Mouse (Mus musculus) hindbrain, embryonic 12.5 days (tissue): ENCODE measurements around the gene Atg16l1. TPM values are rescaled to one million over a fixed set of nuclear protein-coding genes. Genes with fewer than 3 reads are reported as not detected.

ENCODE experiments used
- ATAC-seq: fragments of 200-750 bp; cut with Nextera tagmentation; 2 replicates; pipeline ENCODE4 v1.8.0; 2017; ENCODE audit warnings: moderate TSS enrichment; ENCODE audit not compliant: low FRiP score
- H3K27ac ChIP-seq: fragments of 300-500 bp; sonication (generic); 2 replicates; pipeline ENCODE4 v1.5.1; 2016; ENCODE audit warnings: mild to moderate bottlenecking
- H3K27me3 ChIP-seq: fragments of 300-500 bp; sonication (generic); 2 replicates; pipeline ENCODE4 v1.6.1; 2016; ENCODE audit warnings: mild to moderate bottlenecking
- H3K36me3 ChIP-seq: fragments of 300-500 bp; sonication (generic); 2 replicates; pipeline ENCODE4 v1.6.1; 2016; ENCODE audit warnings: mild to moderate bottlenecking
- H3K4me1 ChIP-seq: fragments of 300-500 bp; sonication (generic); 2 replicates; pipeline ENCODE4 v1.6.1; 2016
- H3K4me2 ChIP-seq: fragments of 300-500 bp; sonication (generic); replicated peaks from 2 replicates; pipeline ENCODE4 v1.6.1; 2016; ENCODE audit warnings: mild to moderate bottlenecking
- H3K4me3 ChIP-seq: fragments of 300-500 bp; sonication (generic); 2 replicates; pipeline ENCODE4 v1.5.1; 2016; ENCODE audit warnings: mild to moderate bottlenecking
- H3K9ac ChIP-seq: fragments of 300-500 bp; sonication (generic); 2 replicates; pipeline ENCODE4 v1.6.1; 2016; ENCODE audit warnings: mild to moderate bottlenecking, moderate library complexity
- H3K9me3 ChIP-seq: fragments of 300-500 bp; sonication (generic); replicated peaks from 2 replicates; pipeline ENCODE4 v1.6.1; 2016; ENCODE audit warnings: mild to moderate bottlenecking
- WGBS: fragments of 180-500 bp; shearing (Covaris S2); methylation state at CpG from one replicate; pipeline ENCODE4 v1.1.7; 2016; 5-methylcytosine and 5-hydroxymethylcytosine counted together
- polyA plus RNA-seq: library from polyadenylated mRNA; unstranded; fragments of >200 nt; fragmentation: Nextera tagmentation; extraction: Ambion mirVana; gene quantifications from 2 replicates; pipeline ENCODE4 v1.2.1, GENCODE M21; 2016

Gene Atg16l1
- polyA plus RNA-seq, 1 experiment from 2014 or later = 51.0 TPM

DNA sequence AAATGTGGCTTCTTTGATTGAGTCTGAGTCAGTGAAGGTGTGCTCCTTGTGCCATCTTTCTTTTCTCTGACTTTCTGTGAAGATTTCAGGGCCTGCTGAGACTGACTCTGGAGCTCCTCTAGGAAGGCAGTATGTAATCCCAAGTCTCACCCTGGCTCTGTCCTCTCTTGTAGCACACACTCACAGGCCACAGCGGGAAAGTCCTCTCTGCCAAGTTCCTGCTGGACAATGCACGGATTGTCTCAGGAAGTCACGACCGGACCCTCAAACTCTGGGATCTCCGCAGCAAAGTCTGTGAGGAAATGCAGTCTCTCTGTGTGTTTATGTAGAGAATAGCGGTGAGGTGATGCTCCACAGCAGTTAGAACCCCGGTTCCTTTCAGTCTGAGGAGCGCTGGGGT lies 30.0 kb downstream of the Atg16l1 start:
- no peak for ATAC-seq
- Histone ChIP-seq H3K4me2 (no peak overlapping the region), H3K9ac (no peak overlapping the region), H3K4me1 (no peaks in the 10 kb centered on the region), H3K4me3 (no peak overlapping the region), H3K27ac (no peak overlapping the region), H3K36me3 (peaks cover 89% of the 10 kb centered on the region), H3K27me3 (no peaks in the 10 kb centered on the region), H3K9me3 (no peaks in the 10 kb centered on the region)
- WGBS = 94% methylated on average over 8 of the region's 8 CpGs

DNA sequence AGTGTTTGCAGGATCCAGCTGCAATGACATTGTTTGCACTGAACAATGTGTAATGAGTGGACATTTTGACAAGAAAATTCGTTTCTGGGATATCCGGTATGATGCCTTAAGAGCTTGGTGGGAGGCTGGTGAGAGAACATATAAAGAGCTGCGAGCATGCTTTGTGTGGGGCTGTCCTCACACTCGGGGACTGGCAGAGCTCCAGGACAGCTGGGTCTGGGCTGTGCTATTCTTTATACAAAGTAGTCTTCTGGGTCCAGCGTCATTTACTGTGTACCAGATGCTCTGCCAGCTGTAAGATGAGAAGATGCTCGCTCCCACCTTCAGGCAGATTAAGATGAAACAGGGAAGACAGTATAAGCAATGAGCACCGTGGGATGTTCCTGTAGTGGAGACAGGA lies 30.6 kb downstream of the Atg16l1 start:
- ATAC-seq = no peak
- H3K9ac ChIP-seq = no peak overlapping the region
- H3K27me3 ChIP-seq = no peaks in the 10 kb centered on the region
- no peaks in the 10 kb centered on the region for H3K4me1 ChIP-seq
- no peaks in the 10 kb centered on the region for H3K9me3 ChIP-seq
- peaks cover 89% of the 10 kb centered on the region for H3K36me3 ChIP-seq
- no peak overlapping the region for H3K4me3 ChIP-seq
- WGBS = 90% methylated on average over 7 of the region's 7 CpGs
- no peak overlapping the region for H3K4me2 ChIP-seq
- H3K27ac ChIP-seq = no peak overlapping the region

DNA sequence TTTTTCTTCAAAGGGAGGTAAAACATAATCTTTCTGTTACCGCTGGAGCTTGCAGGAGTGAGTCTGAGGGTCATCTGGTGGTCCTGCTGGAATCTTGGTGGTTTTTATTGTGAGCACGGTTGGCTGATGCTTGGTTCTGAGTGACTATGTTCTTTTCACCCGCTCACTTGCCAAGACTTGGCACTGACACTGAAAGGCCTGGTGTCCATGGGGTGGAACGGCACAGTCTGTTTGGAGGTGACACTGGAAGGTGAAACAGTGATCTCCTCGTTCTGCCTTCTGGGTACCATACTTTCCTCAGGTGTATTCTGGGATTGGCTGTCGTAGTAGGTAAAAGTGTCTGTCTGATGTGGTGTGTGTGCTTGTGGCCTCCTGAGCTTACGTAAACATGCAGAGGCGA lies 34.0 kb downstream of the Atg16l1 start:
- no peak overlapping the region for H3K9ac ChIP-seq
- H3K4me3 ChIP-seq = no peak overlapping the region
- no peak overlapping the region for H3K27ac ChIP-seq
- H3K4me2 ChIP-seq = no peak overlapping the region
- no peaks in the 10 kb centered on the region for H3K27me3 ChIP-seq
- H3K9me3 ChIP-seq = no peaks in the 10 kb centered on the region
- H3K4me1 ChIP-seq = no peaks in the 10 kb centered on the region
- WGBS = 93% methylated on average over 8 of the region's 8 CpGs
- ATAC-seq = no peak
- H3K36me3 ChIP-seq = peaks cover 86% of the 10 kb centered on the region

DNA sequence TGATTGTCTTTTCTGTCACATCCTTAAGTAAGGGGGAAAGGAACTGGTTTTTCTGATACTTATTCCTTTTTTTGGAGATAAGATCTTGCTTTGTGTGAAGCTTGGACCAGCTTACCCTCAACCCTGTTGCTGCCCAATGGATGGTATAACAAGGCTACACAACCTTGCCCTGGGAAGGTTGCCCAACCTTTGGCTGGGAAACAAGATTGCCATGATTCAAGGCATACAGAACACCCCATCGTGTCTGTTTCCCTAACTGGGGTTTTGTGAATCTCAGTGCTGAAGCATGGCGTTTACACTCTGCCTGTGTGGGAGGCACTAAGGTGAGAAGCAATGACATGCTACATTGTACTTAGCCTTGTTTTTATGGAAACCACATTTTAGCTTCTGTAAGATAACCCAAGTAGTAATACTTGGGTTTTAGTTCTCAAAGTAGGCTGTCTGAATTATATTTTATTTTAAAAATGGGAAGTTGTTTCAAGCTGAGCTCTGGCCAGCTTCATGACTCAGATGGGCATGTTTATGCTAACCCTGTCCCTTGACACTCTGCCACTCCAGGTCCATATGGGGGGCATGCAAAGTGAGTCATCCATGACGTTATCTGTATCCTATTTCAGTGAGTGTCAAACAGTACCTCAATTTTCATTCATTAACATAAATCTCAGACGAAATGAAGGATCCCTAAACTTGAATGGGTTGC lies 36.9 kb downstream of the Atg16l1 start:
- H3K36me3 ChIP-seq = peaks cover 69% of the 10 kb centered on the region
- no peak overlapping the region for H3K27ac ChIP-seq
- no peak overlapping the region for H3K4me3 ChIP-seq
- no peaks in the 10 kb centered on the region for H3K9me3 ChIP-seq
- no peak for ATAC-seq
- H3K4me1 ChIP-seq = no peaks in the 10 kb centered on the region
- H3K27me3 ChIP-seq = no peaks in the 10 kb centered on the region
- no peak overlapping the region for H3K9ac ChIP-seq
- 84% methylated on average over 4 of the region's 4 CpGs for WGBS
- no peak overlapping the region for H3K4me2 ChIP-seq

DNA sequence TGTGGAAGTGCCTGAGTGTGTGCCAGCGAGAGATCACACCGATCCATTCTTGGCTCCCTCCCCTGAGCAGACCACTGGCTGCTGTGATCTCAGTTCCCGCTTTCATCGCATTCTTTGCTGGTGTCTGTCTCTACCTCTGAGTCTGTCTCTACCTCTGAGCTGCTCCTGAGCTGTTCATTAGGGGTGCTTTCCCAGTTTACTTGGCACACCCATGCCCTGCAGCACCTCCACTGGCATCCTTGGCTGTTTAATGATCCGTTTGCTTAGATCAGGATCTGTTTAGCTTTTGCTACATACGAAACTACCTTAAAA lies 37.4 kb downstream of the Atg16l1 start:
- Histone ChIP-seq H3K27me3 (no peaks in the 10 kb centered on the region), H3K4me3 (no peak overlapping the region), H3K36me3 (peaks cover 64% of the 10 kb centered on the region), H3K27ac (no peak overlapping the region), H3K4me1 (no peaks in the 10 kb centered on the region), H3K9ac (no peak overlapping the region), H3K9me3 (no peaks in the 10 kb centered on the region), H3K4me2 (no peak overlapping the region)
- no peak for ATAC-seq
- WGBS = 94% methylated on average over 6 of the region's 6 CpGs

DNA sequence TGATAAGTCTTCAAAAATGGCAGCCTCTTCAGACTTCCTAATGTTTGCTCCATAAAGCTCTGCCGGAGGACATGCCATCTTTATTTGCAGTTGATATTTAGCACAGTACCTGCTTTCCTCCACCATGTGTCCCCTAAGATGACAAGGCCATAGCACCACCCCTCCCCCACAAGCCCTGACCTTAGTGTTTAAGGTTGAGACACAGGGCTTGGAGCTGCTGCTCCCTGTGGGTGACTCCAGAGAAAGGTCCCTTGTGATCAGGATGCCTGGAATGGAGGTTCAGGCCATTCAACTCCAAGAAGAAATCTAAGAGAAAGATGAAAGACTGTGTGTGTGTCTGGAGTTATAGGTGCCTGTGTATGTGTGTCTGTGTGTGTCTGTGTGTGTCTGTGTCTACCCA lies 42.0 kb downstream of the Atg16l1 start:
- ATAC-seq = no peak
- 93% methylated on average over 1 of the region's 1 CpGs for WGBS
- no peak overlapping the region for H3K9ac ChIP-seq

DNA sequence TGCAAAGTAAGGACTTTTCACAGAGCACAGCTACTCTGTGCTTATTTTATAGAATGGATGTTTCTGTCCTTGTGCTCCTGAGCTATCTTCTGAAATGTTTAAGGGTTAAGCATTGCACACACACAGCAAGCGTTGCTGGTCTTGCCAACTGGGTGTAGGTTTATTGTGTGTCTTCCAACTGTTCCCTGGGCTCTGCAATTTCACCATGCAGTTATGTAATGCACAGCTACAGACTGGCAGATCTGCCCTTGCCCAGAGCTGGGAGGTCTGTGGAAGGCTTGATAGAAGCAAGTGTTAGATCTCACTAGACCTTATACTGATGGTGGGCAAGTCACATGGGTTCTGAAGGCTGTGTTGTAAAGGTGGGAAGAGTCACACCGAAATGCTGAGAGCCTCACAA lies 42.6 kb downstream of the Atg16l1 start:
- H3K4me3 ChIP-seq = no peak overlapping the region
- ATAC-seq = no peak
- 91% methylated on average over 2 of the region's 2 CpGs for WGBS

More for the DNA sequence above, 42.0 kb downstream of the Atg16l1 start:
- H3K27ac ChIP-seq = no peak overlapping the region
- no peaks in the 10 kb centered on the region for H3K27me3 ChIP-seq
- H3K9me3 ChIP-seq = no peaks in the 10 kb centered on the region
- no peaks in the 10 kb centered on the region for H3K4me1 ChIP-seq
- H3K4me3 ChIP-seq = no peak overlapping the region
- peaks cover 28% of the 10 kb centered on the region for H3K36me3 ChIP-seq
- H3K4me2 ChIP-seq = no peak overlapping the region

DNA sequence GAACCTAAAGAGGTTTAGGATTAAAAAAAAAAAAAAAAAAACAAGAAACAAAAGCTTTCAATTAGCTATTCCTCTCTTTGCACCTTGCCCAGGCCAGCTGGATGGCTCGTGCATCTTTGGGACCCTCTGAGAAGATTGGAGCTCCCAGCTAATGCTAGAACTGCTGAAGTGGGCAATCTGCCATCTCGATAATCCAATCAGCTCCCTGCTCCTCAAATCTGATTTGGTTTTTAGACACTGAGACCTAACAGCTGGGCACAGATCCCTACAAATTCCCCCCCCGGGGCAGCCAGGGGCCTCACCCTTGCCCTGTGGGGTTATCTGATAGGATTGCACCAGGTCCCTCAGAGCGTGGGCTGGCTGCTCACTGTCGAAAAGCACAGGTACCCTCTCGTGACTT lies 47.9 kb downstream of the Atg16l1 start, which contains the start of gene Sag:
Gene Sag, plus strand, starts transcription at position 105 of the 400 bp plus-strand sequence.
- Histone ChIP-seq H3K27me3 (no peaks in the 10 kb centered on the region), H3K9me3 (no peaks in the 10 kb centered on the region), H3K4me3 (no peak within 1 kb of the TSS), H3K4me1 (no peaks in the 10 kb centered on the region), H3K4me2 (no peak within 1 kb of the TSS), H3K9ac (no peak within 1 kb of the TSS), H3K27ac (no peak within 1 kb of the TSS), H3K36me3 (no peaks in the 10 kb centered on the region)
- no peak for ATAC-seq
- 79% methylated on average over 6 of the region's 6 CpGs for WGBS

More for the DNA sequence above, 42.6 kb downstream of the Atg16l1 start:
- H3K4me1 ChIP-seq = no peaks in the 10 kb centered on the region
- H3K9ac ChIP-seq = no peak overlapping the region
- H3K27me3 ChIP-seq = no peaks in the 10 kb centered on the region
- H3K27ac ChIP-seq = no peak overlapping the region
- H3K36me3 ChIP-seq = peaks cover 23% of the 10 kb centered on the region
- no peak overlapping the region for H3K4me2 ChIP-seq
- H3K9me3 ChIP-seq = no peaks in the 10 kb centered on the region

DNA sequence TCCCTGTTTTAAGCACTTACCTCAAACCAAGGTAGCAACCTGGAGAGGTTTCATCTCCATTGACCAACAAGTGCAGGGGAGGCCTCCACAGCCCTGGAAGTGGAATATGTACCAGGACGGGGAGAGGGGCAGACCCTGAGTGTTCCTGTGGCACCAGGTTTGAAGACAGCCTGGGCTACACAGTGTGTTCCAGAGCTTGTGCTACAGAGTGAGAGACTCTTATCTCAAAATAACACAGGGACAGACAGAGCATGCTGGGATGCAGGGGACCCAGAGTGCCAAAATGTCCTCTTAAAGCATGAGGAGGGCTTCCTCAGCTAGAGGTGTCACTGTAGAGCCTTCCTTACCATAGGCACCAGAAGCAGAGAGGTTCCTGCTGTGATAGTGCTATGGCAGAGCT lies 52.1 kb downstream of the Atg16l1 start:
- Histone ChIP-seq H3K9ac (no peak overlapping the region), H3K27ac (no peak overlapping the region), H3K27me3 (no peaks in the 10 kb centered on the region), H3K4me2 (no peak overlapping the region), H3K36me3 (no peaks in the 10 kb centered on the region), H3K4me3 (no peak overlapping the region), H3K9me3 (0 out of 2 replicates have a peak, but pooled peaks cover 4% of the 10 kb centered on the region), H3K4me1 (no peaks in the 10 kb centered on the region)
- ATAC-seq = no peak
- 96% methylated on average over 1 of the region's 1 CpGs for WGBS

DNA sequence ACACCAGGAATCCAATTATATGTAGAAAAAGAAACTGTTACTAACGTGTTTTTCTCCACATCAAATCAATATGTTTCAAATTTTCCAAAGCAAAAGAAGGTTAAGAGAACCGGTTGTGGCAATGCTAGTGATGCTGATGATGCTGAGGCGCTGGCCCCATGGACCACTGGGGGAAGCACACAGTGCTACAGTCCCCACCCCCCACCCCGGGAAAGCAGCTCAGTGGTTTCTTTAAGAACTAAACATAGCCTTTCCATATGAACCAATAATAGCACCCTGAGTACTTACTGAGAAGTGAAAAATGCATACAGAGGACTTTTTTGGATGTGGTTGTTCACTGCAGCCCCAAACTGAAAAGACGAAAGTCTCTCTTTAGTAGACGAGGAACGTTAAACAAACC lies 55.7 kb downstream of the Atg16l1 start:
- Histone ChIP-seq H3K9ac (no peak overlapping the region), H3K36me3 (no peaks in the 10 kb centered on the region), H3K27ac (no peak overlapping the region), H3K27me3 (no peaks in the 10 kb centered on the region), H3K9me3 (0 out of 2 replicates have a peak, but pooled peaks cover 4% of the 10 kb centered on the region), H3K4me3 (no peak overlapping the region), H3K4me2 (no peak overlapping the region), H3K4me1 (no peaks in the 10 kb centered on the region)
- no peak for ATAC-seq
- WGBS = 89% methylated on average over 7 of the region's 7 CpGs

DNA sequence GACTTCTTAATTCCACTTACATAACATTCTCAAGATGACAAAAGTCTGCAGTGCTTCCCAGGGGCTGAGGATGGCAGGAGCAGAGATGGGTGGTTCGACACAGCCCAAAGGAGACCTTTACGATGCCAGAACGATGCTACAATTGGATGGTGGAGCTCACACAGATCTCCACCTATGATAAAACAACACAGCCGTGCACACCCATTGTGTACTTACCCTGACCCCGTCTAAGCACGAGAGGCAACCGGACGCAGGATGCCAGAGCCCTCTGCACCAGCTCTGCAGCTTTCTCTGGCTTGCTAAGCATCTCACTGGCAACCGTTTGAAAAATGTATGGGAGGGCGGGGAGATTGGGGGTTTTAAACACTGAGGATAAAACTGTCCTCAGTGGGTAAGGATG lies 56.4 kb downstream of the Atg16l1 start:
- Histone ChIP-seq H3K9me3 (0 out of 2 replicates have a peak, but pooled peaks cover 4% of the 10 kb centered on the region), H3K27me3 (no peaks in the 10 kb centered on the region), H3K36me3 (no peaks in the 10 kb centered on the region), H3K9ac (no peak overlapping the region), H3K4me2 (no peak overlapping the region), H3K4me3 (no peak overlapping the region), H3K4me1 (no peaks in the 10 kb centered on the region), H3K27ac (no peak overlapping the region)
- WGBS = 84% methylated on average over 10 of the region's 10 CpGs
- ATAC-seq = no peak

DNA sequence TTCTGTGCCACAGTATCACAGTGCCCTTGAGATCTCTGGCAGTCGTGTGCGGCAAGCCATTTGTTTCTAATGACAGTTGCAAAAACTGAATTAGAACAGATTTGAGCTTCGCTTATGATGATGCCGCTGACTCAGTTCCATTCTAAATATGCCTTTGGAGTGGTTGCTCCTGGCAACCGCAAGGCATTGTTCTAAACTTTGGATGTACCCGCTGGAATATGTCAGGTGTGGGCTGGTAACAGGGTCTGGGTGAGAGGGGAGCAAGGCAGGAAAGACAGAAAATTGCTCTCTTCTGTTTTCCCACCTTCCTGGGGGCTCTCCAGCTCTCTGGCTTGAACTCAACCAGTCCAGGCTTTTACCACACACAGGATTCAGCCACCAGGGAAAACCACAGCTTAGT lies 57.5 kb downstream of the Atg16l1 start:
- no peaks in the 10 kb centered on the region for H3K27me3 ChIP-seq
- no peak overlapping the region for H3K4me2 ChIP-seq
- 0 out of 2 replicates have a peak, but pooled peaks cover 4% of the 10 kb centered on the region for H3K9me3 ChIP-seq
- H3K9ac ChIP-seq = no peak overlapping the region
- no peak for ATAC-seq
- H3K4me1 ChIP-seq = no peaks in the 10 kb centered on the region
- no peaks in the 10 kb centered on the region for H3K36me3 ChIP-seq
- no peak overlapping the region for H3K27ac ChIP-seq
- 82% methylated on average over 6 of the region's 6 CpGs for WGBS
- no peak overlapping the region for H3K4me3 ChIP-seq

DNA sequence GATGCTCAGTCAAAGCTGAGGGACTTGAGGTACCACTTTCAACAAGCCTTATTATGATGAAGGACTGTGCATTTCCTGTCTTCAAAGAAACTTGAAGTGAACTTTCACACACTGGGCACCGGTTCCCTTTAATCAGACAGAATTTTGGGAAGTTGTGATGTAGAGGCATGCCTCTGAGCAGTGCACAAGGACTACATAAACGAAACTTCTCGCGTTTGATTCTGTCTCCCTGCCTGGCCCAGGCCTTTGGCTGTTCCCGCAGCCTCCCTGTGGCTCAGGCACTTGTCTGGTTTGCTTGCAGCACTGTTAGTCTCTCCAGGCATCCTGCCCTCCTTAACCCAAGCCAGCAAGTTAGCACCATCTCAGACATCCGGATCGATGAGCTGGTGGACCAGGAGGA lies 58.0 kb downstream of the Atg16l1 start:
- Histone ChIP-seq H3K9ac (no peak overlapping the region), H3K9me3 (0 out of 2 replicates have a peak, but pooled peaks cover 4% of the 10 kb centered on the region), H3K4me3 (no peak overlapping the region), H3K27ac (no peak overlapping the region), H3K27me3 (no peaks in the 10 kb centered on the region), H3K36me3 (no peaks in the 10 kb centered on the region), H3K4me2 (no peak overlapping the region), H3K4me1 (no peaks in the 10 kb centered on the region)
- 76% methylated on average over 7 of the region's 7 CpGs for WGBS
- ATAC-seq = no peak
